Mouse (Mus musculus) hindlimb bud, embryonic 11.5 days (tissue): ENCODE results near the gene Hspe1.

Source experiments
- DNase-seq: peaks from one replicate; pipeline ENCODE4 v3.0.0-alpha.2; 2012; ENCODE audit warnings: low read depth, low spot score; ENCODE audit errors: extremely low spot score

Gene Hspe1

GRCm38 (mm10) chr1:55132308-55132707 lies 44.4 kb downstream of the Hspe1 start:
- DNase-seq: no peak

GRCm38 (mm10) chr1:55133173-55133572 lies 45.2 kb downstream of the Hspe1 start:
- DNase-seq: no peak

- no peak for DNase-seq
Observed at GRCm38 (mm10) chr1:55134301-55134700, 46.4 kb downstream of the Hspe1 start.

GRCm38 (mm10) chr1:55135846-55136245 lies 47.9 kb downstream of the Hspe1 start:
- no peak for DNase-seq
